Mouse (Mus musculus): Measurements from ENCODE around the gene Gucy2e.

DNA sequence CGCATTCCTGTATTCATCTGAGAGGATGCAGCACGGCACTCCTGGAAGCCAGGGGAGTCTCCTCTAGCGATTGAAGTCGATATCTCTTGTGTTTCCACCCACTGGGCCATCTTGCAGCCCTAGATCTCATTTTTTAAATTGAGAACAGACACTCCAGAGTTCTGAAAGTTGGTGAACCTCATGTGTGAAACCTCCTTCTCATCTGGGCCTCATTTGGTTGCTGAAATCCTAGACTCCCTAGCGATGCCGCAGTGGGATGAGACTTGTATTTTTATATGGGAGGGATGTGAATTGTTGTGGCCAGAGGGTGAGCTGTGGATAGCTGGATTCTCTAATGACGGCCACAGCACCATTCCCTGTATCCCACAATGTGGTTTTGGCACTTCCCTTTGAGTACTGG is 15.1 kb upstream of the Gucy2e start:
- TF ChIP-seq CTCF (IDR thresholded peaks at IDR 0.05; ENCODE audit: low read depth, low read length) (no peak), POLR2A (IDR thresholded peaks at IDR 0.05; ENCODE audit: borderline replicate concordance, low read depth, low read length) (no peak)

All from bone marrow macrophage, adult 2 months (primary cell).